Mouse (Mus musculus) hematopoietic stem cell, adult 5-6 weeks (primary cell): ENCODE measurements around the gene Rps19. TPM values are rescaled to one million over a fixed set of nuclear protein-coding genes. Genes with fewer than 3 reads are reported as not detected.
A peak's percentile ranks its signal among the peaks of the same experiment; 100 is the strongest.

Source experiments
- ATAC-seq, 2 experiments: fragments of 125-278 bp in 1 of 2; replicated peaks in 1 of 2; 2 replicates each; pipeline ENCODE4 v1.8.0; 2016 to 2017; ENCODE audit warnings: inconsistent platforms in 2 of 2, mild to moderate bottlenecking in 2 of 2, moderate number of reproducible peaks in 2 of 2, low read depth in 1 of 2, moderate TSS enrichment in 1 of 2; ENCODE audit not compliant: low FRiP score in 2 of 2, poor library complexity in 2 of 2, severe bottlenecking in 2 of 2, insufficient read depth in 1 of 2, low TSS enrichment in 1 of 2
- total RNA-seq: library from RNA; stranded (forward); fragments of 172-1452, 232-1000 nt; gene quantifications from 2 replicates; pipeline ENCODE4 v1.2.3, GENCODE M21; 2017

The Rps19 gene
- total RNA-seq, 1 experiment from 2014 or later: 672 TPM

- ATAC-seq: no peak
Measured at GRCm38 (mm10) chr7:24861913-24862312, 22.3 kb upstream of the Rps19 start, which contains the start of gene Gm9844. Gm9844 (plus strand) TSS chr7:24862213.

- peak in 1 of 2 experiments; percentile 64; a peak in 2 of 4 replicates for ATAC-seq
Measured at GRCm38 (mm10) chr7:24862853-24863252, 21.3 kb upstream of the Rps19 start.

GRCm38 (mm10) chr7:24864156-24864555 lies 20.0 kb upstream of the Rps19 start:
- no peak for ATAC-seq

GRCm38 (mm10) chr7:24869080-24869479 lies 15.1 kb upstream of the Rps19 start:
- ATAC-seq: no peak

GRCm38 (mm10) chr7:24869532-24870165 lies 14.5 kb upstream of the Rps19 start, which contains the start of the genes Lypd4 and Dmrtc2:
Lypd4 (minus strand) TSS chr7:24869941.
Dmrtc2 (plus strand) TSS chr7:24870057.
- ATAC-seq: no peak

- ATAC-seq: no peak
Measured at GRCm38 (mm10) chr7:24877588-24877987, 6.6 kb upstream of the Rps19 start.

GRCm38 (mm10) chr7:24879620-24880019 lies 4.6 kb upstream of the Rps19 start:
- no peak for ATAC-seq

- ATAC-seq: no peak
Measured at GRCm38 (mm10) chr7:24882416-24883199, 1.6 kb upstream of the Rps19 start.

GRCm38 (mm10) chr7:24884693-24885291 lies 621 bp downstream of the Rps19 start:
- ATAC-seq: no peak

- ATAC-seq: no peak
Measured at GRCm38 (mm10) chr7:24885468-24886307, 1.5 kb downstream of the Rps19 start.

- ATAC-seq: no peak
Measured at GRCm38 (mm10) chr7:24886308-24886633, 2.1 kb downstream of the Rps19 start.

- ATAC-seq: no peak
Measured at GRCm38 (mm10) chr7:24887096-24887495, 2.9 kb downstream of the Rps19 start.

GRCm38 (mm10) chr7:24889431-24890220 lies 5.5 kb downstream of the Rps19 start:
- ATAC-seq: no peak

- peak; percentile 68 to 91 for ATAC-seq
Measured at GRCm38 (mm10) chr7:24890281-24891216, 6.4 kb downstream of the Rps19 start.

GRCm38 (mm10) chr7:24891241-24892124 lies 7.3 kb downstream of the Rps19 start:
- no peak for ATAC-seq
